Mouse (Mus musculus): ENCODE measurements around the gene Wdr18.
A peak's percentile ranks its signal among the peaks of the same experiment; 100 is the strongest.

The Wdr18 gene

DNA sequence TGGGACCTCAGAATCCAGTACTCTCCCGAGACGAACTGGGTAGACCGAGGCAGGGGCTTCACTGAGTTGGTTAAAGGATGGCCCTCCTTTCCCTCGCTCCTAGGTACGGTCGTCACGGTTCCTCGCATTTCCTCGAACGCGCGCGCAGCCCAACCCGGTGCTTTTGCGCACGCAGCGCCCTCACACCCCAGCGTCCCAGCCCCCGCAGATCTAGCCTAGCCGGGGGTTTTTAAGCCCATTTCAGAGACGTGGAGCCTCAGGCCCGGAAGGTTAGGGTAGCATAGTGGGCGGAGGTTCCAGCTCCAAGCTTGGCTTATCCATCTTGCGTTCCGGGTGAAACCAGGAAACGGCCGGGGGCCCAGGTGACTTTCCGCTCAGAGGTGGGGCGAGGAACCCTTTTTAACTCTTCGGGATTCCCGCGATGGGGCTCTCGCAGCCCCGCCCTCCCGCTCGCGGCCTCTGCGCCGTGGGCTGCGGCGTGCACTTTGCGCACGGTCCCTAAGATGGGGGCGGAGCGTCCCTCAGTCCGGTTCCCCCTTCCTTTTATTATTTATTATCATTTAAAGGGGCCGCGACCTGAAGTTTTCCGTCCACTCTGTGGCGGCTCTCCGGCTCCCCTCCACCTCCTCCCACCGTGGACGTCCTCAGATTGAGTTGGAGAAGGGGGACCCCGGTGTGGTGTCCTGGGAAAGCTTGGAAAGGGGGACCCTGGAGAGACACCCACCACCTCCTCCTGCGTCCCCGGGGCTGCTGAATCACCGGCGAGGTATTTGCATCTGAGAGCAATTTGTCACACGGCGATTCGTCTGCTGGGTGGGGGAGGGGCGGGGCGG lies 33.2 kb upstream of the Wdr18 start, which contains the start of gene Arid3a:
Gene Arid3a (plus strand): TSS at position 553 of the 833 bp plus-strand sequence.
- peak; percentile 91 to 97 for DNase-seq (ENCODE audit: inconsistent age in 2 of 2, low spot score in 1 of 2)

DNA sequence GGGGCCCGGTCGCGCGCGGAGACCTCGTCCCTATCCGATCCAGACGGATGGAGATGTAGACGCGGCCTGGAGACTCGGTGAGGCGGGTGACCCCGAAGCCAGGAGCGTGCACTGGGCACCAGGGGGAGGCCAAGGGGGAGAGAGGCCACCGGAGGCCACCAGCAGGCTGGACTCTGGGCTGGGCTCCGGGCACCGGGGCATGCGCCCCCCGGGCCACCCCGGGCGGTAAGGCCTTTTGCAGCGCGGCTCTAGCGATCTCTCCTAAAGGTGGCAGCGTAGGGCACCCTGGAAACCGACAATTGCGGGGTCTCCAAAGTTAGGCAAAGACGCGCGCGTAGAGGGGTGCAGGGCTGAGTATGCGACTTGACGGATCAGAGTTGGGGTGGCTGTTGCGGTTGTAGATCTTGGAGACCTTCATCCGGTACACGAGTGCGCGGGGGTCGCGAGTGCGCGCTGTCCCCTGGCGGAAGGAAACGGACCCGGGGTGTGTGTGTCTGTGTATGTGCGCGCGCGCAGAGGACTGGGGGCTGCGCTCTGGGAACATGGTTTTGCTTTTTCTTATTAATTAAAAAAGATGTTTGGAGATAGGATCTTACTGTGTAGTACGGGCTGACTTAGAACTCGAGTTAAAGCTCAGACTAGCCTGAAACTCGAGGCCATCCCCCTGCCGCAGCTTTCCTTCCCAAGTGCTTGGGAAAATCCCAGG lies 32.5 kb upstream of the Wdr18 start:
- peak in 1 of 2 experiments; percentile 89 for DNase-seq (ENCODE audit: inconsistent age in 2 of 2, low spot score in 1 of 2)

GRCm38 (mm10) chr10:79928030-79928694 lies 31.8 kb upstream of the Wdr18 start:
- DNase-seq (ENCODE audit: inconsistent age in 2 of 2, low spot score in 1 of 2), result peak in 1 of 2 experiments; percentile 90

DNA sequence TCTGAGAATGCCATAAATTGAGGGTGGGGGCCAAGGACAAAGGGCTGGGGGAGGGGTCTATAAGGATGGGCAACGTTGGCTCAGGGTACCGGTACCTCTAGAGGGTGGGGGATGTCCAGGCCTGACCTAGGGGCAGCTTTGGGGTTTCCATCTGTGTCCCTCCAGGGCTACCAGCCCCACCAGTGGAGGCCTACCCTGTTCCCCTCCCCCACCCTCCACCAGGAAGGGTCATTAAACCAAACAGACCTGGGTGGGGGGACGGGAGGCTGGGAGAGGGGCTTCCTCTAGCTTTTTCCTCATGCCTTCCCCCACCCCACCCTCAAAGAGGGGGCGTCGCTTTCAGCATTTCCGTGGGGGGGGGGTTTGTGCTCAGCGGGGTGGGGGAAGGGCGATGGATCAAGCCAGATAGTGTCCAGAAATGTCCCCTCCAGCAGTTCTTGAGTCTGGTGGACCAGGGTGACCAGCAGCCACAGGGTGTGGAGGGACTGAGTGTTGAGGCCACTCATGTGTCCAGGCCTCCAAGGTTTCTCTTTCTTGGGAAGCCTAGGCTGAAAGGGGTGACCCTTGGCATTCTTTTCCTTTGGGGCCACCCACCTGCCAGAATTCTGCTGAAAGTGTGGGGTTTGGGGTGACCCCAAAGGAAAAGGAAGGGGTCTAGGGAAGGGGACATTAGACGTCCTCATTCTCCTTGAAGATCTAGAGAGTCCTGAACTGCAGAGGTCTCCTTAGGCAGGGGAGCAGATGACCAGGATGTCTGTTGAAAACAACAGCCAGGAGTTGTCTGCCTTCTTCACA lies 30.8 kb upstream of the Wdr18 start:
- DNase-seq (ENCODE audit: inconsistent age in 2 of 2, low spot score in 1 of 2), result peak in 1 of 2 experiments; percentile 56

- DNase-seq (ENCODE audit: inconsistent age in 2 of 2, low spot score in 1 of 2), result no peak
Observed at GRCm38 (mm10) chr10:79929967-79930825, 29.8 kb upstream of the Wdr18 start.

DNA sequence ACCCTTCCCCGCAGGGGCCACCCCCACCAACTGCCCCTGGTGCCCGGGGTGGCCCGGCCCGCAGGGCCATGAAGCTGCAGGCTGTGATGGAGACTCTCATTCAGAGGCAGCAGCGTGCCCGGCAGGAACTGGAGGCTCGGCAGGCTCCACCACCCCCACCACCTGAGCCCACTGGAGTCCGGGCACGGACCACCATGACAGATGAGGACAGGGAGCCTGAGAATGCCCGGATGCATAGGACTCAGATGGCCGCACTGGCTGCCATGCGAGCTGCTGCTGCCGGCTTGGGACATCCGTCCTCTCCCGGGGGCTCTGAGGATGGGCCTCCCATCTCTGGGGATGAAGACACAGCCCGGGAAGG lies 29.1 kb upstream of the Wdr18 start:
- DNase-seq (ENCODE audit: inconsistent age in 2 of 2, low spot score in 1 of 2), result no peak

DNA sequence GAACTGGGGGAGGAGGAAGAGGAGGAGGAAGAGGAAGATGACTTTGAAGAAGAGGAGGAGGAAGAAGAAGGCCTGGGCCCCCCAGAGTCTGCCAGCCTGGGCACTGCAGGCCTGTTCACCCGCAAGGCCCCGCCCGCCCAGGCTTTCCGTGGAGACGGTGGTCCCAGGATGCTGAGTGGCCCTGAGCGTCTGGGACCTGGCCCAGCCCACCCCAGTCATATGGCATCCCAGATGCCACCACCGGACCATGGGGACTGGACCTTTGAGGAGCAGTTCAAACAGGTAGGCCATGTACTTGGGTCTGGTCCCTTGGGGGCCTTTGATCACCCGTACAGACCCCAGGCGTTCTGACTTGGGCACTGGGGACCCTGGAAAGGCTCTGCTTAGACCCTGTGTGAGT lies 28.2 kb upstream of the Wdr18 start:
- no peak for DNase-seq (ENCODE audit: inconsistent age in 2 of 2, low spot score in 1 of 2)

GRCm38 (mm10) chr10:79932736-79933135 lies 27.2 kb upstream of the Wdr18 start:
- DNase-seq (ENCODE audit: inconsistent age in 2 of 2, low spot score in 1 of 2), result peak in 1 of 2 experiments; percentile 59

GRCm38 (mm10) chr10:79933145-79933679 lies 26.7 kb upstream of the Wdr18 start:
- no peak for DNase-seq (ENCODE audit: inconsistent age in 2 of 2, low spot score in 1 of 2)

DNA sequence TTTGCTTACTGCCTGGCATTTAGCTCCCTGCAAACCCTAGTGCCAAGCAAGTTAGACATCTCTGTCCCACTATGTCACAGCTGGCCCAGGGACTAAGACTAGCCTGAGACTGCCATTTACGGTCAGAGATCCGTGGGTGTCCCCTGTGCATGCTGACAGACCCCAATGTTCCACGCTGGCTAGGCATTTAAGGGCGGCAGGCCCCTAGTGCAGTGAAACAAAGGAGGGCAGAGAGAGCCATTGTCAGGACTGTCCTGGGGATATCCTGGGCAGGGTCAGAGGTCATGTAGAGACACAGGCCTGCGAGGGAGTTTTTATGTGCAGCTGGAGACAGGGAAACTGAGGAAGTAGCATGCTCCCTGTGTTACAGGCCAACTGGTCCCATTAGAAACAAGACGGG lies 26.1 kb upstream of the Wdr18 start:
- DNase-seq (ENCODE audit: inconsistent age in 2 of 2, low spot score in 1 of 2), result no peak

DNA sequence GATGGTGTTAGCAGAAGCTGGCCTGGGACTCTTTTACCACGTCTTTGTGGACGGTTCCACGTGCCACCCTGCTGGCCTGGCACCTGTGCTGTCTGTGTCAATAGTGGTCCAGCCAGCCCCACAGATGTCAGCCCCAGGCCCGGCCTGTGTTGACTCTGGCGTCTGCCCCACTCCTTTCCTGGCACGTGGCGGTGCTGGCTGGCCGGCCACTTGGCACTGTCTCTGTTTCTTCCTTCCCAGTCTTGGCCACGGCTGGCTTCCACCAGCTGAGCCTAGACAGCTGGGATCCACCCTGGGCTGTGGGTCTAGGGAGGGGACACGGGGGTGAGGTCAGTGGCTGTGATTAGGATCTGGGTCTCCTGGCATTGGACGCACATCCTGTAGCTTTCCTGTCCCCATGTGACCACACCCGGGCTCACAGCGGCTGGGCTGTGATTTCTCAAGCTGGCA lies 25.7 kb upstream of the Wdr18 start:
- DNase-seq (ENCODE audit: inconsistent age in 2 of 2, low spot score in 1 of 2), result peak; percentile 77 to 89

GRCm38 (mm10) chr10:79934794-79935569 lies 25.0 kb upstream of the Wdr18 start:
- DNase-seq (ENCODE audit: inconsistent age in 2 of 2, low spot score in 1 of 2), result no peak

DNA sequence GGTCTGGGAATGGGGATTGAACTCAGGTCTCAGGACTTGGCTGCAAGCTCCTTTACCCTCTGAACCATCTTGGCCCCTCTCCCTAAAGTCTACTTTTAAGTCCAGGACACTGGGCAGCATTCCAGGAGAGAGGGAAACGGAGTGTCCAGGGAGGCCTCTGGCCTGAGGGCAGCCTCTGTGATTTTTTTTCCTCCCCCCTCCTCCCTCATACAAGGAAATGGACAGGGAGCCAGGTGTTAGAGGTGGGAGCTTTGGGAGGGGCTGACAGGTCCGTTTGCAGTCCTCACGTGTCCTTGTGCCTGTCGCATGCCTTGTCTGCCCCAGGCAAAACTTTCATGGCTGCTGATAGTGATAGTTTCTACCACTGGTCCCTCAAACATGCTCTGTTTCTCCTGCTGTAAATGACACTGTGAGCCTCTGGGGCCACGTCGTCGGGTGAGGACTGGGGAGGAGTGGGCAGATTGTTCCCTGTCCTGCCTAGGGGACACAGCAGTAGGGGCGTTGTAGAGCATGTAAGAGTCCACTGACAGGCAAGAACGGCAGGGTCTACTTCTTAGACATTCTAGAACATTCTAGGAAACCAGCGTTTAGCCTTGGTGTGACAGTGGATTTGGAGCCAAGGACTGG lies 23.6 kb upstream of the Wdr18 start:
- DNase-seq (ENCODE audit: inconsistent age in 2 of 2, low spot score in 1 of 2), result peak in 1 of 2 experiments; percentile 66

- DNase-seq (ENCODE audit: inconsistent age in 2 of 2, low spot score in 1 of 2), result peak; percentile 91 to 97
Observed at GRCm38 (mm10) chr10:79936911-79937441, 23.0 kb upstream of the Wdr18 start.

- DNase-seq (ENCODE audit: inconsistent age in 2 of 2, low spot score in 1 of 2), result peak in 1 of 2 experiments; percentile 36
Observed at GRCm38 (mm10) chr10:79937775-79938526, 22.0 kb upstream of the Wdr18 start.

DNA sequence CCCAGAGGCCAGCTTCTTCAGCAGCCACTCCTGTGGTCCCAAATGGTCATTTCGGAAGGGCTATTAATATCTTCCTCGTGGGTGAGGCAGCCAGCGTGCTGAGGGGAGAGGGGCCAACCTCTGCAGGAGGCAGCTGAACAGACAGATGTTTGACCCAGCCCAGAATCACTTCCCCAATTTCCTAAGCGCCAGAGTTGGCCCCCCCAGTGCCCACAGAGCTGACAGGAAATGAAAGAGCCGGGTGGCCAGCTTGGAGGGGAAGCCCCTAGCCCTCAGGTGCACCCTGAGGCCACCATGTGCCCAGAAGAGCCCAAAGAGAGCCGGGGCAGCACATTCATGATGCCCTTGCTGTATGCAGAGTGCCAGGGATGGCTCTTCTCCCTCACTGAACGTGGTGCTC lies 19.2 kb upstream of the Wdr18 start:
- DNase-seq (ENCODE audit: inconsistent age in 2 of 2, low spot score in 1 of 2), result peak in 1 of 2 experiments; percentile 40

DNA sequence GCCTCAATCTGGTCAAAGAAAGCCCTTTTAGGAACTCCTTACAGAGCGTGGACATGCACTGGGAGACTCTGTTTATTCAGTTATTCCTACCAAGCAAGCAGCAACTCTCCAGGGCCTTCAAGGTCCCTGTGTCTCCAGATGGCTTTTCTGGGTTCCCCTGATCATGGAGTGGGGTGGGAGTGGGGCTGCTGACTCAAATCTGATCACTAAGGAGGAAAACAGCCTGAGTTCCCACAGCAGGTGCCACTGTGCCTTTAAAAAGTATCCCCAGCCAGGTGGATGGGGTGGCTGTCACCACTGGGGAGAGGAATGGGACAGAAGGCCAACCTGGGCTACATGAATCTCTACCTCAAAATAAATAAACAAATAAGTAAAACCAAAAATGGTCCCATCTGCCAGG lies 17.0 kb upstream of the Wdr18 start:
- no peak for DNase-seq (ENCODE audit: inconsistent age in 2 of 2, low spot score in 1 of 2)

Measured in adrenal gland, adult (tissue).